Comparison of ENCODE assay signal across 8 mouse cellular contexts in genomic region chr4:132545851-132546250, GRCm38 (mm10). TPM values are rescaled to one million over a fixed set of nuclear protein-coding genes. Genes with fewer than 3 reads are reported as not detected.
DNase-seq lines count a peak whose midpoint lies in the region; ATAC-seq and TF ChIP-seq lines count a peak whose summit lies in the region.

No protein-coding gene starts in this region.

- H3K4me3 ChIP-seq in bone marrow macrophage, adult 2 months (ENCODE audit: insufficient read depth, low read length): no peak overlapping the region
- H3K4me3 ChIP-seq in intestine, embryonic 16.5 days (ENCODE audit: low read length): no peak overlapping the region
- no peak overlapping the region for H3K4me3 ChIP-seq in liver, embryonic 11.5 days (ENCODE audit: low read depth, low read length)

- 0 out of 2 replicates have a peak, but pooled peaks have one; percentile 70 for ATAC-seq in intestine, embryonic 16.5 days
- peak; percentile 65; the same call in 1 of the 2 replicates for ATAC-seq in liver, embryonic 11.5 days (replicated peaks; ENCODE audit: low FRiP score)
- no peak for ATAC-seq in activated CD4-positive, CD25-positive, alpha-beta regulatory T cell, adult 4 months

- H3K4me2 ChIP-seq in intestine, embryonic 16.5 days (ENCODE audit: low read depth, low read length): no peak overlapping the region
- no peak overlapping the region for H3K4me2 ChIP-seq in liver, embryonic 11.5 days

- H3K4me1 ChIP-seq in bone marrow macrophage, adult 2 months (ENCODE audit: control insufficient read depth, insufficient read depth, low read length): peaks cover 18% of the 10 kb centered on the region
- H3K4me1 ChIP-seq in intestine, embryonic 16.5 days (ENCODE audit: control insufficient read depth, insufficient read depth, low read length): no peaks in the 10 kb centered on the region
- no peaks in the 10 kb centered on the region for H3K4me1 ChIP-seq in liver, embryonic 11.5 days (replicated peaks; ENCODE audit: control insufficient read depth, insufficient read depth, low read length)

- peak; percentile 25; the same call in 1 of the 2 replicates for TF ChIP-seq CTCF in bone marrow macrophage, adult 2 months (IDR thresholded peaks at IDR 0.05; ENCODE audit: low read depth, low read length)

- H3K27me3 ChIP-seq in intestine, embryonic 16.5 days (replicated peaks; ENCODE audit: control insufficient read depth, insufficient read depth, low read length): no peaks in the 10 kb centered on the region
- H3K27me3 ChIP-seq in liver, embryonic 11.5 days (replicated peaks; ENCODE audit: control insufficient read depth, insufficient read depth, low read length): no peaks in the 10 kb centered on the region

- no peaks in the 10 kb centered on the region for H3K9me3 ChIP-seq in intestine, embryonic 16.5 days (ENCODE audit: control insufficient read depth, low read length)
- H3K9me3 ChIP-seq in liver, embryonic 11.5 days (ENCODE audit: control insufficient read depth, low read length): no peaks in the 10 kb centered on the region

- WGBS in intestine, embryonic 16.5 days: 25% methylated on average over 8 of the region's 8 CpGs
- WGBS in liver, embryonic 11.5 days: 43% methylated on average over 8 of the region's 8 CpGs

- H3K36me3 ChIP-seq in intestine, embryonic 16.5 days (ENCODE audit: control insufficient read depth, insufficient read depth, low read length): peaks cover 23% of the 10 kb centered on the region
- peaks cover 58% of the 10 kb centered on the region for H3K36me3 ChIP-seq in liver, embryonic 11.5 days (ENCODE audit: control insufficient read depth, insufficient read depth, low read length)

- H3K27ac ChIP-seq in bone marrow macrophage, adult 2 months (ENCODE audit: insufficient read depth, low read depth, low read length): no peak overlapping the region
- H3K27ac ChIP-seq in intestine, embryonic 16.5 days (ENCODE audit: low read length): no peak overlapping the region
- H3K27ac ChIP-seq in liver, embryonic 11.5 days (ENCODE audit: low read depth, low read length): no peak overlapping the region

- TF ChIP-seq POLR2A in bone marrow macrophage, adult 2 months (IDR thresholded peaks at IDR 0.05; ENCODE audit: borderline replicate concordance, low read depth, low read length): no peak

- peak; percentile 76 for DNase-seq in urinary bladder, postnatal 14 days (ENCODE audit: low spot score)
- no peak for DNase-seq in urinary bladder, postnatal 10 days (ENCODE audit: low spot score)
- peak; percentile 31 for DNase-seq in fibroblast of lung, adult 2 months (ENCODE audit: low read depth)
- no peak for DNase-seq in liver, embryonic 11.5 days (ENCODE audit: low spot score)
- peak; percentile 80 for DNase-seq in retina, postnatal 1 day

- H3K9ac ChIP-seq in intestine, embryonic 16.5 days (ENCODE audit: low read depth, low read length): no peak overlapping the region
- H3K9ac ChIP-seq in liver, embryonic 11.5 days (ENCODE audit: low read depth, low read length): no peak overlapping the region

RNA-seq across cellular contexts. Expression of gene Dnajc8, which starts 10.5 kb away (rescaled TPM):
- polyA plus RNA-seq in bone marrow macrophage, adult 2 months (2012; ENCODE audit: insufficient read depth, insufficient read length, missing spikeins): 140 and 155 TPM in 2 replicates
- 140 and 150 TPM in 2 replicates for polyA plus RNA-seq in intestine, embryonic 16.5 days (2015; fragmentation: Nextera tagmentation; extraction: Ambion mirVana)
- 241 and 245 TPM in 2 replicates for polyA plus RNA-seq in liver, embryonic 11.5 days (2014; fragmentation: Nextera tagmentation; extraction: Ambion mirVana)
- polyA plus RNA-seq in activated CD4-positive, CD25-positive, alpha-beta regulatory T cell, adult 4 months (2017; shearing (Covaris generic)): 100 to 1,000 TPM; 293 to 317 TPM

RNA-seq across cellular contexts. Expression of gene Atpif1, which starts 12.4 kb away (rescaled TPM):
- polyA plus RNA-seq in bone marrow macrophage, adult 2 months (2012; ENCODE audit: insufficient read depth, insufficient read length, missing spikeins): 539 and 589 TPM in 2 replicates
- polyA plus RNA-seq in intestine, embryonic 16.5 days (2015; fragmentation: Nextera tagmentation; extraction: Ambion mirVana): 1,346 and 1,379 TPM in 2 replicates
- polyA plus RNA-seq in liver, embryonic 11.5 days (2014; fragmentation: Nextera tagmentation; extraction: Ambion mirVana): 1,813 and 1,952 TPM in 2 replicates
- 100 to 1,000 TPM; 222 to 226 TPM for polyA plus RNA-seq in activated CD4-positive, CD25-positive, alpha-beta regulatory T cell, adult 4 months (2017; shearing (Covaris generic))

RNA-seq across cellular contexts. Expression of gene Ptafr, which starts 18.0 kb away (rescaled TPM):
- polyA plus RNA-seq in bone marrow macrophage, adult 2 months (2012; ENCODE audit: insufficient read depth, insufficient read length, missing spikeins): 81.4 and 91.0 TPM in 2 replicates
- polyA plus RNA-seq in intestine, embryonic 16.5 days (2015; fragmentation: Nextera tagmentation; extraction: Ambion mirVana): 1.5 and 1.6 TPM in 2 replicates
- polyA plus RNA-seq in liver, embryonic 11.5 days (2014; fragmentation: Nextera tagmentation; extraction: Ambion mirVana): 0.73 and 0.85 TPM in 2 replicates
- under 1 TPM; 0.62 to 0.90 TPM for polyA plus RNA-seq in activated CD4-positive, CD25-positive, alpha-beta regulatory T cell, adult 4 months (2017; shearing (Covaris generic))

RNA-seq across cellular contexts. Expression of gene Sesn2, which starts 35.5 kb away (rescaled TPM):
- 12.8 and 13.8 TPM in 2 replicates for polyA plus RNA-seq in bone marrow macrophage, adult 2 months (2012; ENCODE audit: insufficient read depth, insufficient read length, missing spikeins)
- polyA plus RNA-seq in intestine, embryonic 16.5 days (2015; fragmentation: Nextera tagmentation; extraction: Ambion mirVana): 11.6 and 12.4 TPM in 2 replicates
- polyA plus RNA-seq in liver, embryonic 11.5 days (2014; fragmentation: Nextera tagmentation; extraction: Ambion mirVana): 10.2 and 10.5 TPM in 2 replicates
- 1 to 10 TPM; 1.7 to 5.4 TPM for polyA plus RNA-seq in activated CD4-positive, CD25-positive, alpha-beta regulatory T cell, adult 4 months (2017; shearing (Covaris generic))

Comparison
In these comparisons a context has a peak if more than half of its experiments do, and no peak if none do; other contexts are left out.
1. DNase-seq: peak in urinary bladder, postnatal 14 days (single experiment), fibroblast of lung, adult 2 months (single experiment) and retina, postnatal 1 day (single experiment); none in urinary bladder, postnatal 10 days (single experiment) and liver, embryonic 11.5 days (single experiment).
2. RNA of gene Ptafr, which starts 18.0 kb away (polyA plus RNA-seq): 81.4 to 91.0 TPM in bone marrow macrophage, adult 2 months; 1.5 to 1.6 TPM in intestine, embryonic 16.5 days, 0.62 to 0.90 TPM in activated CD4-positive, CD25-positive, alpha-beta regulatory T cell, adult 4 months and 0.73 to 0.85 TPM in liver, embryonic 11.5 days; every median in the first group is over 10 times any median in the second.